Mouse (Mus musculus) heart, postnatal 0 days (tissue): ENCODE results near the gene Cntnap5a. TPM values are rescaled to one million over a fixed set of nuclear protein-coding genes. Genes with fewer than 3 reads are reported as not detected.

ENCODE experiments used
- ATAC-seq: fragments of 200-750 bp; cut with Nextera tagmentation; 2 replicates; pipeline ENCODE4 v1.8.0; 2017; ENCODE audit warnings: low read depth, moderate number of reproducible peaks, moderate library complexity; ENCODE audit not compliant: insufficient read depth
- DNase-seq: peaks from one replicate; pipeline ENCODE4 v3.0.0-alpha.2; 2016; ENCODE audit warnings: low spot score
- H3K27ac ChIP-seq: fragments of 300-500 bp; sonication (generic); 2 replicates; pipeline ENCODE4 v1.5.1; 2014; ENCODE audit warnings: low read depth, mild to moderate bottlenecking
- H3K27me3 ChIP-seq: fragments of 300-500 bp; sonication (generic); 2 replicates; pipeline ENCODE4 v1.6.1; 2014; ENCODE audit warnings: low read length, mixed read lengths; ENCODE audit not compliant: control insufficient read depth, insufficient read depth
- H3K36me3 ChIP-seq: fragments of 300-500 bp; sonication (generic); replicated peaks from 2 replicates; pipeline ENCODE4 v1.6.1; 2014; ENCODE audit warnings: low read length, mixed read lengths; ENCODE audit not compliant: control insufficient read depth, insufficient read depth
- H3K4me1 ChIP-seq: fragments of 300-500 bp; sonication (generic); 2 replicates; pipeline ENCODE4 v1.6.1; 2014; ENCODE audit warnings: antibody characterized with exemption; ENCODE audit not compliant: control insufficient read depth, insufficient read depth
- H3K4me2 ChIP-seq: fragments of 300-500 bp; sonication (generic); 2 replicates; pipeline ENCODE4 v1.6.1; 2014; ENCODE audit warnings: low read depth, mild to moderate bottlenecking, low read length, moderate library complexity
- H3K4me3 ChIP-seq: fragments of 300-500 bp; sonication (generic); 2 replicates; pipeline ENCODE4 v1.5.1; 2014; ENCODE audit warnings: low read depth, low read length
- H3K9ac ChIP-seq: fragments of 300-500 bp; sonication (generic); replicated peaks from 2 replicates; pipeline ENCODE4 v1.6.1; 2014; ENCODE audit warnings: low read depth, low read length, mixed read lengths
- H3K9me3 ChIP-seq: fragments of 300-500 bp; sonication (generic); replicated peaks from 2 replicates; pipeline ENCODE4 v1.6.1; 2016; ENCODE audit warnings: low read length; ENCODE audit not compliant: control insufficient read depth
- CTCF ChIP-seq: IDR thresholded peaks from 2 replicates; pipeline ENCODE4 v1.5.1; 2016; ENCODE audit warnings: antibody characterized with exemption, control low read depth, low read depth
- EP300 ChIP-seq: IDR thresholded peaks from 2 replicates; pipeline ENCODE4 v1.6.1; 2016; ENCODE audit warnings: antibody characterized with exemption, low read depth
- WGBS: fragments of 180-500 bp; shearing (Covaris S2); extraction: QIAGEN DNeasy Blood & Tissue Kit; methylation state at CpG from one replicate; pipeline ENCODE4 v1.1.7; 2014; 5-methylcytosine and 5-hydroxymethylcytosine counted together
- polyA plus RNA-seq: library from polyadenylated mRNA; unstranded; fragments of >200 nt; fragmentation: Nextera tagmentation; extraction: Ambion mirVana; gene quantifications from 2 replicates; pipeline ENCODE4 v1.2.1, GENCODE M21; 2015
- total RNA-seq: library from RNA; depleted of rRNA; stranded (reverse); fragments of >200 nt; gene quantifications from 2 replicates; pipeline ENCODE4 v1.2.3, GENCODE M21; 2014; ENCODE audit warnings: low replicate concordance

Gene Cntnap5a
- total and polyA plus RNA-seq, 2 experiments from 2014 or later, result not detected

DNA sequence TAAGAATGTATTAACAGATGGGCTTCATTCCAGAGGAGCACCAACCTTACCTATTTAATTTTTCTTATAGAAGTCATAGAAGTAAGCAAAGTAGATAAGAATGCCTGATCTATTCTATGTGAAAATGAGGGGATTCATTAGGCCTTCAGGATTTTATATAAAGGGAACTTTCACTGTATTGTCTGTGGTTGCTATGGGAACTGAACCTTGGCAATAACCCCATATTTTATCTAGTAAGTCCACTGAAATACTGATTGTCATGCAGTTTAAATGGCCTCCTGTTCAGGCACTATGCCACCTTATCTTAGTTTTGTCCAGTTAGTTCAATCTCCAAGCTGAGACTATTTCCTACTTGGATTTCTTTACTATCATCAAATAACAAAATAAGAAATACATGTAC is 532.3 kb downstream of the Cntnap5a start:
- H3K9me3 ChIP-seq, result no peaks in the 10 kb centered on the region
- no peak for TF ChIP-seq CTCF
- no peak for TF ChIP-seq EP300
- no peak for ATAC-seq
- no peaks in the 10 kb centered on the region for H3K27me3 ChIP-seq
- no peak overlapping the region for H3K9ac ChIP-seq
- H3K4me1 ChIP-seq, result no peaks in the 10 kb centered on the region
- H3K4me3 ChIP-seq, result no peak overlapping the region
- H3K36me3 ChIP-seq, result no peaks in the 10 kb centered on the region
- no peak overlapping the region for H3K27ac ChIP-seq
- H3K4me2 ChIP-seq, result no peak overlapping the region
- no peak for DNase-seq

- Histone ChIP-seq H3K9me3 (no peaks in the 10 kb centered on the region), H3K4me1 (no peaks in the 10 kb centered on the region), H3K27ac (no peak overlapping the region), H3K4me3 (no peak overlapping the region), H3K36me3 (no peaks in the 10 kb centered on the region), H3K27me3 (no peaks in the 10 kb centered on the region), H3K4me2 (no peak overlapping the region), H3K9ac (no peak overlapping the region)
- TF ChIP-seq EP300, result no peak
- TF ChIP-seq CTCF, result no peak
- ATAC-seq (no peak), DNase-seq (no peak)
Measured at GRCm38 (mm10) chr1:116240538-116240937, 556.0 kb downstream of the Cntnap5a start.

- no peaks in the 10 kb centered on the region for H3K27me3 ChIP-seq
- DNase-seq (no peak), ATAC-seq (no peak)
- WGBS, result 62% methylated on average over 2 of the region's 2 CpGs
- TF ChIP-seq EP300 (no peak), CTCF (no peak)
- H3K4me1 ChIP-seq, result no peaks in the 10 kb centered on the region
- H3K36me3 ChIP-seq, result no peaks in the 10 kb centered on the region
- no peak overlapping the region for H3K27ac ChIP-seq
- no peak overlapping the region for H3K4me2 ChIP-seq
- no peak overlapping the region for H3K4me3 ChIP-seq
- no peaks in the 10 kb centered on the region for H3K9me3 ChIP-seq
- H3K9ac ChIP-seq, result no peak overlapping the region
Measured at GRCm38 (mm10) chr1:116243856-116244255, 559.3 kb downstream of the Cntnap5a start.

GRCm38 (mm10) chr1:116281144-116281543 is 596.6 kb downstream of the Cntnap5a start:
- no peaks in the 10 kb centered on the region for H3K27me3 ChIP-seq
- H3K27ac ChIP-seq, result no peak overlapping the region
- no peak overlapping the region for H3K4me2 ChIP-seq
- no peaks in the 10 kb centered on the region for H3K36me3 ChIP-seq
- TF ChIP-seq EP300 (no peak), CTCF (no peak)
- H3K9ac ChIP-seq, result no peak overlapping the region
- H3K4me3 ChIP-seq, result no peak overlapping the region
- no peaks in the 10 kb centered on the region for H3K9me3 ChIP-seq
- ATAC-seq (no peak), DNase-seq (no peak)
- H3K4me1 ChIP-seq, result no peaks in the 10 kb centered on the region

DNA sequence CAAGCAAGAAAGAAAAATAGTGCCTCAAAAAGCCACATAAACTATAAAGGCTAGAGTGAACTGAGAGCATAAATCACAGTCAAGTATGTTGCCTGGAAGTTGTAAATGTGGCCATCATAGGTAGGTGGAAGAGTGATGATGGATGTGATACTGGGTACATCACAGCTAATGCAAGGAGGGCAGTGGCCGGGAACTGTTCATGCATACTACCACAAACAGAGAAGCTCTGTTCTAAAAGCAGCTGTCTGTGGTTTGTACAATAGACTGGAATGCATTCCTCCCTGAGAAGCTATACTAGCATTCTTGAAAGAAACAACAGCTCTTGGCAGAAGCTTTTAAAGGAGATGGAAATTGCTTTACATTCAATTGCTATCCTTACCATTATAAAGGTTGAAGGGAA is 599.4 kb downstream of the Cntnap5a start:
- ATAC-seq, result no peak
- WGBS, result 49% methylated on average over 1 of the region's 1 CpGs
- Histone ChIP-seq H3K9me3 (no peaks in the 10 kb centered on the region), H3K4me2 (no peak overlapping the region), H3K27ac (no peak overlapping the region), H3K4me3 (no peak overlapping the region), H3K9ac (no peak overlapping the region), H3K36me3 (no peaks in the 10 kb centered on the region), H3K4me1 (no peaks in the 10 kb centered on the region), H3K27me3 (no peaks in the 10 kb centered on the region)
- DNase-seq, result no peak
- TF ChIP-seq CTCF, result no peak
- TF ChIP-seq EP300, result no peak

GRCm38 (mm10) chr1:116306555-116306954 is 622.0 kb downstream of the Cntnap5a start:
- ATAC-seq (no peak), DNase-seq (no peak)
- Histone ChIP-seq H3K27ac (no peak overlapping the region), H3K36me3 (no peaks in the 10 kb centered on the region), H3K4me3 (no peak overlapping the region), H3K9ac (no peak overlapping the region), H3K27me3 (no peaks in the 10 kb centered on the region), H3K4me2 (no peak overlapping the region), H3K4me1 (no peaks in the 10 kb centered on the region), H3K9me3 (no peaks in the 10 kb centered on the region)
- WGBS, result 24% methylated on average over 3 of the region's 3 CpGs
- TF ChIP-seq EP300 (no peak), CTCF (no peak)
